Mouse (Mus musculus) retina, postnatal 7 days (tissue): Measurements from ENCODE around the gene Ushbp1.

Source experiments
- DNase-seq: peaks from one replicate; pipeline ENCODE4 v3.0.0-alpha.2; 2012; ENCODE audit warnings: low read depth, low spot score

Ushbp1 gene

DNA sequence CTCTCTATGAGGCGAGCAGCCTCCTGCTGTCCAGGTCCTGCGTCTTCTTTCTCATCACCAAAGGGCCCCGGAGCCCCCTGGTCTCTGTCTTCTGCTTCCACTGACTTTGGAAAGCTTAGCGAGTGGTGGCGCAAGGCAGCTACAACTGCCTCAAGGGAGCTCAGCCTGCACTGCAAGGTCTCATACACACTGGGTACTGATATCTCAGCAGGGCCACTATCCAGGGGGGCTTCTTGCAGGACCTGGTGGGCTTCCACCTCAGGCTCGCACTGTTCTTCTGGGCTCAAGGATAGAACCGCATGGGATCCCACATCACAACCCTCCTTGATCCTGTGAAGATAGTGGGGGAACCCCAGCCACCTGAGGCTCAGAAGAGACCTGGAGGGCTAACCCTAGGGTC is 1.1 kb downstream of the Ushbp1 start:
- no peak for DNase-seq

DNA sequence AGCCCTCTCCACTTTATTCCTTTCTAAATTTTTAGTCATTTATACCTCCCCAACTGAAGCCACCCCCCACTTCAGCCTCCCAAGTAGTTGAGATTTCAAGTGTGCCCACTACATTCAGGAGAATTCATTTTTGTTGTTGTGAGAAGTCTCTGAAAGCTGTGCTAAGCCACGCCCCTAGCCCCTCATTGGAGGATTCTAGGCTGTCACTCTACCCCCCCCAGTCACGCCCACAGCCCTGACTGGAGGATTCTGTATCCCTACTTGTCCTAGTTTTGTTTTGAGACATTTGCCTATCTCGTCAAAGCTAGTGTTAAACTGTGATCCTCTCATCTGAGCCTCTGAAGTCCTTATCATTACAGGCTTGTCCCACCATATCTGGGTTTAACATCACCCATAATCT is 2.7 kb downstream of the Ushbp1 start:
- DNase-seq, result peak; percentile 81

GRCm38 (mm10) chr8:71392391-71392790 is 3.2 kb downstream of the Ushbp1 start:
- no peak for DNase-seq

GRCm38 (mm10) chr8:71391696-71392095 is 3.9 kb downstream of the Ushbp1 start:
- no peak for DNase-seq

DNA sequence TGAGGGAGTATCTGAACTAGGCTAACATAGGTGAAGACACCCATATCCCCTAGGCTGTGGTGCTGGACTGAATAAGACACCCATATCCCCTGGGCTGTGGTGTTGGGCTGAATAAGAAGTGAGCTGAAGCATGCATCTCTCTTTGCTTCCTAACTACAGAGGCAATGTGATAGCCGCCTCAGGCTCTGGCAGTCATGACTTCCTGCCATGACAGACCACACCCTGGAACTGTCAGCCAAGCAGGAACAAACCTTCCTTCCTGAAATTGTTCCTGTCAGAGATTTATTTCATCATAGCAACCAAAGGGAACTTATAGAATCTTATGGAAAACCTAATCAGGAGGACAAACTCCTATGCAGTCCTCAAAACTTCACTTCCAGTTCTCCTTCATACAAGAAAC is 7.3 kb downstream of the Ushbp1 start:
- no peak for DNase-seq

DNA sequence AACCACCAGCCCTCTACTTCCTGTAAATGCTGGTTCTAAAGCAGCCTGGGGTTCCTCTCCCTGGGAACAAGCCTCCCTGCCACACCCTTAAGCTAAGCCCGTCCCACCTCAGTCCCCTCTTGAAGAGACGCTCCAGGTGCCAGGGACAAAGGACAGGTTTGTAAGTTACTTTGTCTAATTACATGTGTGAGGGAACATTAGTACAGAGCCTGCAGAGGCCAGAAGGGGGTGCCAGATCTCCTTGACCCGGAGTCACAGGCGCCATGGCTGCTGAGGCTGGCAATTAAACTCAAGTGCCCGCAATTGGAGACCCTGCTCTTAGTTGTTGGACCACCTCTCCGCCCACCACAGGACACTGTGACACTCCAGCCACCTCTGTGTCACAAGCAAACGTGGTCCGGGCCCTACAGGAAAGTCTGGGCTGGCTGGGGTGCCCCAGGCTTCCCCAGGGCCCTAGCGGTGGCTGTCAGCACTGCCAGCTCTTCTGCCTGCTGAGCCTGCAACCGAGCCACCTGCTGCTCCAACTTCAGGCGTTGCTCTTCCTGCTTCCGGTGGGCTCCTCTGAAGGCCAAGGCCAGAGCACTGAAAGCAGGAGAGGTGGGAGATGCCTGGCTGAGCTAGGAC is 10.3 kb downstream of the Ushbp1 start:
- DNase-seq, result no peak

DNA sequence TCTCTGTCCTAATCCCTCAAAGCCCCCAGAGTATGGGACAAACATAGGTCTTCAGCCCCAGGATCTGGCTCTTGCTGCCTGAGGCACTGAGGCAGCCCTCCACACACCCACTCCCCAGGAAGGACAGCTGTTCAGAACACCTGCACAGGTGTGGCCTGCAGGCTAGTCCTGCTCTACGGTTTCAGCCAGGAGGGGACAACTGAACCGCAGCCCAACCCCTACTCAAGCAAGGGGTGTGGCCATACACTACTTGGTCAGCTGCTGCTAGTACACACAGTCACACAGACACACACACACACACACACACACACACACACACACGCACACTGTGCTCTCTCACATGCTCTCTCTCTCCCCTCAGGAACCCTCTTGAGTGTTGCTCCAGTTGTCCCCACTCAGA is 11.7 kb downstream of the Ushbp1 start:
- no peak for DNase-seq

GRCm38 (mm10) chr8:71383396-71383795 is 12.2 kb downstream of the Ushbp1 start:
- DNase-seq, result no peak

GRCm38 (mm10) chr8:71381971-71382961 is 13.3 kb downstream of the Ushbp1 start:
- DNase-seq, result peak; percentile 76

GRCm38 (mm10) chr8:71381421-71381970 is 14.1 kb downstream of the Ushbp1 start, which contains the start of gene Nr2f6:
Gene Nr2f6, minus strand, starts transcription at chr8:71381960.
- no peak for DNase-seq

DNA sequence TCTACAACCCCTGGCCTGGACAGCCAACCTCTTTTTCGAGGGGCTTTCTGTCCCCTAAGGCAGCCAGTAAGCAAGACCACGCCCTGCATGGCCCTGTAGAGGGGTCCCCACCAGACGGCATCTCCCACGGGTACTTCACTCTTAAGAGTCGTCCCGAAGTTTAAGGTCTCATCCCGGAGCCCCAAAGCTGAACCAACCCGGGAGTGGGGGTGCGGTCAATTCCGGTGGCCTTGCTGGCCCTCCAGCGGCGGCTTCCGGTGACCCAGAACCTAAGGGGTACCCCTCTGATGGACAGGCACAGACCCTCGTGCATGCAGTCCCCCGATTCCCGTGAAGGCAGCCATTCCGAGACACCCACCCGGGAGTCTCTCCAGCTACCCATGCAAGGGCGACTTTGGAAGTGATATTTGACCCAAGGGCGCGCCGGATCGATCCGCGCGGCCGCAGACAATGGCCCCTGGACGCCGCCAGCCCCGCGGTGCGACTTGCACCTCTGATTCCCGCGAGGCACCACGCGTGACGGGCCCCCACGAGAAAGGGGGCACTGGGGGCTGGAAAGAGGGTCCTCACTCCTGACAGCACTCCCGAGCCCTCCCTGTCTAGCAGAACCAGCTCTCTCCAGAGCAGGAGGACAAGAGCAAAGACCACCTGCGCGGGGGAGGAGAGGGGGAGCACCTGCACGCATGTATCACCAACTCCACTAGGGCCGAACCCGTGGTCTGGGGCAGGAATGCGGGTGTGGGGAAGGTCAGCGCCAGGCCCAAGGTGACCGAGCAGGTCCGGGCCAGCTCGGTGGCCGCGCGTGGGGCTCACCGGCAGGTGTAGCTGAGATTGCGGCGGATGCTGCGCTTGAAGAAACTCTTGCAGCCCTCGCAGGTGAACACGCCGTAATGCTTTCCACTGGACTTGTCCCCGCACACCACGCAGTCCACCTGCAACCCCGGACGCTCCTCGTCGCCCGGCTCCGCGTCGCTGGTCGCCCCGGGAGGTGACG is 15.1 kb downstream of the Ushbp1 start:
- DNase-seq, result no peak

- no peak for DNase-seq
Observed at GRCm38 (mm10) chr8:71379512-71380075, 16.0 kb downstream of the Ushbp1 start.

DNA sequence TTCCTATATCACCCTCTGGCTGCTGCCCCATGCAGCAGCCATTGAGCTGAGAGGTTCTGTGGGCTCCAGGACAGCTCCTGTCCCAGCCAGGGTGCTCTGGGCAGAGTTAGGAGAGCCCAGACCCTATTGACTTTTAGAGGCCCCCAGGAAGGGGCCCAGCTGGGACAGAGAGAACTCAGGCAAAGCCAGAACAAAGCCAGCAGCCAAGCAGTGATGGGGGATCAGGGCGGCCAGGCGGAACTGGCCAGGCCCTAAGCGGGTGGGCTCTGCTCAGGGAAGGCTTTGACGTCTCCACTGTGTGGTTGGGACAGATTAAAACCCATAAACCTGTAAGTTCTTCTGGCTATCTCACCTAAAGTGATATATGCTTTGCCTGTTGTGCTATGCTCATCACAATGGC is 16.6 kb downstream of the Ushbp1 start:
- no peak for DNase-seq

DNA sequence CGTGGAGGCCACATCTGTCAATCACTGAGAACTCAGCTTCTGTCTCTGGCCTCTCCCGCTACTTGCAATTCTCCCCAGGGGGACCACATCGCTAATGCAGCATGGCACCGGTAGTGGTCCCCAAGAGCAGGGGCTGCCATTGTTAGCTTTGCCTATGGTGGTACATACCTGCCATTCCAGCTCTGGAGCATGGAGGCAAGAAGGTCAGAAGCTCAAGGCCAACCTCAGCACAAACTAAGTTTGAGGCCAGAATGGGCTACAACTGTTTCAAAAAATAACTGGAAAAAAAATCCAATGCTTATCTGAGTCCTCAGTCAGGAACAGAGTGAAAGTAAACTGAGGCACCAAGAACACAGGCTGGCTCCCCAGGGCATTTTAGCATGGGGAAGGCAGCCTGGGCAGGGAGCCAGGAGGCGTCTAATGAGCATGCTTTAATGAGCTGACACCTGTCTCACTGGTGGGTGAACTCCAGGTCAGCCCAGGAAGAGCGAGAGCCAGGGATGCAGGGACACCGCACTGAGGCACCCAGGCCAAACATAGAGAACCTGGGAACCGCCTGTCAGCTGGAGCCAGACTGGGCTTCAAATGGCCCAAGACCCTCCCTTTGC is 19.1 kb downstream of the Ushbp1 start:
- DNase-seq, result no peak

DNA sequence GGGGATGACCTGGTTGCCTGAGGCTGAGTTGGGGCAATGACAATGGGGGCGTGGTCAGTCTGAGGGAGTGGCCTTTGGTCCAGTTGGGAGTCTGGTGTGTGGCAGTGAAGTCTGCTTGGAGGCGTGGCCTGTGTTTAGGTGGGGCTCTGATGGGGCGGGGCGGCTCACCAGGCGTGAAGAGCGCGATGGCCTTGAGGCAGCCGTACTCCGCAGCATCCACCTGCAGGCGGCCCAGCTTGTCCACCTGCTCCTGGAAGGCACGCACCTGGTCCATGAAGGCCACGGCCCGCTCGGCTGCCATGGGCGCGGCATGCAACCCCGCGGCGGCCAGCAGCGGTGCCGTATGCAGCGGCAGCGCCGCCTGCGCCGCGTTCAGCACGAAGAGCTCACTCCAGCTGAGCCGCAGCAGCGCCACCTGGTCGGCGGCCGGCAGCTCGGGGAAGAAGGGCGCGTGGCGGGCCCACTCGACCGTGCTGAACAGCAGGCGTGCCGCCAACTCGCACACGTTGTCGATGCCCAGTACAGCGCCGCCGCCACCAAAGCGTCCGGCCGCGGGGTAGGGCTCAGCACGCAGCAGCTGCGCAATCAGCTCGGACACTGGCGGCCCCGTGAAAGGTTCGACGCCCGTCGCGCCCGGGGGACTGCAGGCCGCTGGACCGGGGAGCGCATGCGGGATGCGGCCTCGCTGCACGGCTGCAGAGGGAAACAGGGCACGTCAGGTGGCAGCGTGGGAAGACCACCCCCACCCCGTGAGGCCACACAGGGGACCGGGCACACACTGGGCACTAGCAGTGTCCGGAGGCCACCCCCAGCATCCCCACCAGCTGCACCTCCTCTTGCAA is 19.8 kb downstream of the Ushbp1 start:
- peak; percentile 47 for DNase-seq

GRCm38 (mm10) chr8:71374616-71375206 is 20.9 kb downstream of the Ushbp1 start:
- DNase-seq, result no peak

GRCm38 (mm10) chr8:71373000-71373399 is 22.6 kb downstream of the Ushbp1 start:
- no peak for DNase-seq

GRCm38 (mm10) chr8:71372427-71372826 is 23.2 kb downstream of the Ushbp1 start:
- DNase-seq, result no peak

DNA sequence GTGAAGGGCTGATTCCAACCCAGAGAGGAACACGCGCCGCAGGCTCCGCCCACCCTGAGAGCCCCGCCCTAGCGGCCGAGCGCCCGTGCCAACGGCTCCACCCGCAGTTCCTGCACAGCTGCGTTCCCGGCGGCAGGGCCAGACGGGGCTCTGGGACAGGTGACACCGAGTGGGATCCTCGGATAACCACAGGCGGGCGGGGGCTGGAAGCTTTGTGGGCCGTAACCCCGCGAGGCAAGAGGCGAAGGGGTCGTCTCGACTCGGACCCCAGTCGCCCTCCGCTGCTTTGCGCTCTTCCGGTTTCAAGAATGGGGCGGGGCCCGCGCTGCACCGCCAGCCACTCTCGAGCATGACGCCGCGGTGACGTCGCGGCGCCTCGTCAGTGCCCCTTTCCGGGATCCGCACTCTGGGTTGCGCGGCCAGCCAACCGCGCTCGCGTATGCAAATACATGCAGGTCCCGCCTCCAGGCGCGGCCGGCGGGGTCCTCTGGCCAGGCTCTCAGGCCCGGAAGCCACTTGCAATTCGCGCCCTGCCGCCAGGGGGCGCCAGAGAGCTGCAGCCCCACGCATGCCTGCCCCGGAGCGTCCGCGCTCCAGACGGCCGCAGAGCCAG is 24.3 kb downstream of the Ushbp1 start, which contains the start of gene Ocel1:
Gene Ocel1, plus strand, starts transcription at position 63 of the 613 bp plus-strand sequence.
- DNase-seq, result peak; percentile 93
